Mouse (Mus musculus) ovary, postnatal 36 days (tissue): Measurements from ENCODE around the gene Kcnq4.

ENCODE experiments used
- DNase-seq: peaks from one replicate; pipeline ENCODE4 v3.0.0; 2022; ENCODE audit warnings: low spot score, mixed read lengths

Kcnq4 gene

GRCm38 (mm10) chr4:120725516-120726090 lies 22.8 kb downstream of the Kcnq4 start:
- peak; percentile 44 for DNase-seq

- no peak for DNase-seq
Observed at GRCm38 (mm10) chr4:120721574-120721973, 26.8 kb downstream of the Kcnq4 start.

GRCm38 (mm10) chr4:120719152-120719551 lies 29.3 kb downstream of the Kcnq4 start:
- DNase-seq: no peak

GRCm38 (mm10) chr4:120717591-120717990 lies 30.8 kb downstream of the Kcnq4 start:
- DNase-seq: no peak

GRCm38 (mm10) chr4:120716765-120717164 lies 31.6 kb downstream of the Kcnq4 start:
- no peak for DNase-seq

- peak; percentile 64 for DNase-seq
Observed at GRCm38 (mm10) chr4:120716141-120716571, 32.3 kb downstream of the Kcnq4 start.

GRCm38 (mm10) chr4:120713856-120714497 lies 34.4 kb downstream of the Kcnq4 start:
- no peak for DNase-seq

GRCm38 (mm10) chr4:120713021-120713420 lies 35.4 kb downstream of the Kcnq4 start:
- DNase-seq: no peak

GRCm38 (mm10) chr4:120712236-120712635 lies 36.2 kb downstream of the Kcnq4 start:
- DNase-seq: no peak

- DNase-seq: no peak
Observed at GRCm38 (mm10) chr4:120702511-120702910, 45.9 kb downstream of the Kcnq4 start.

- no peak for DNase-seq
Observed at GRCm38 (mm10) chr4:120702056-120702455, 46.4 kb downstream of the Kcnq4 start.

GRCm38 (mm10) chr4:120701180-120701579 lies 47.2 kb downstream of the Kcnq4 start:
- no peak for DNase-seq

GRCm38 (mm10) chr4:120697799-120698484 lies 50.5 kb downstream of the Kcnq4 start:
- no peak for DNase-seq

GRCm38 (mm10) chr4:120697353-120697752 lies 51.1 kb downstream of the Kcnq4 start:
- no peak for DNase-seq

- DNase-seq: peak; percentile 63
Observed at GRCm38 (mm10) chr4:120692717-120693116, 55.7 kb downstream of the Kcnq4 start.

GRCm38 (mm10) chr4:120689317-120689716 lies 59.1 kb downstream of the Kcnq4 start:
- DNase-seq: no peak

GRCm38 (mm10) chr4:120687282-120687681 lies 61.1 kb downstream of the Kcnq4 start:
- DNase-seq: no peak

GRCm38 (mm10) chr4:120683278-120683997 lies 65.0 kb downstream of the Kcnq4 start:
- DNase-seq: no peak

GRCm38 (mm10) chr4:120682168-120682567 lies 66.2 kb downstream of the Kcnq4 start:
- DNase-seq: peak; percentile 50

GRCm38 (mm10) chr4:120680953-120681352 lies 67.5 kb downstream of the Kcnq4 start:
- DNase-seq: no peak

- DNase-seq: no peak
Observed at GRCm38 (mm10) chr4:120675640-120676039, 72.8 kb downstream of the Kcnq4 start.

- DNase-seq: no peak
Observed at GRCm38 (mm10) chr4:120674775-120675451, 73.5 kb downstream of the Kcnq4 start.
